Mouse (Mus musculus) intestine, embryonic 16.5 days (tissue): ENCODE measurements around the gene Capn10. TPM values are rescaled to one million over a fixed set of nuclear protein-coding genes. Genes with fewer than 3 reads are reported as not detected.

Experiments used
- ATAC-seq: fragments of 200-750 bp; cut with Nextera tagmentation; 2 replicates; pipeline ENCODE4 v1.8.0; 2017; ENCODE audit warnings: moderate TSS enrichment, moderate library complexity
- H3K27ac ChIP-seq: fragments of 300-500 bp; sonication (generic); 2 replicates; pipeline ENCODE4 v1.5.1; 2014; ENCODE audit warnings: mild to moderate bottlenecking, low read length
- H3K27me3 ChIP-seq: fragments of 300-500 bp; sonication (generic); replicated peaks from 2 replicates; pipeline ENCODE4 v1.6.1; 2014; ENCODE audit warnings: low read length, control low read depth, mixed read lengths; ENCODE audit not compliant: control insufficient read depth, insufficient read depth
- H3K36me3 ChIP-seq: fragments of 300-500 bp; sonication (generic); 2 replicates; pipeline ENCODE4 v1.6.1; 2014; ENCODE audit warnings: low read length, control low read depth; ENCODE audit not compliant: control insufficient read depth, insufficient read depth
- H3K4me1 ChIP-seq: fragments of 300-500 bp; sonication (generic); 2 replicates; pipeline ENCODE4 v1.6.1; 2014; ENCODE audit warnings: low read length, control low read depth, mixed read lengths; ENCODE audit not compliant: control insufficient read depth, insufficient read depth
- H3K4me2 ChIP-seq: fragments of 300-500 bp; sonication (generic); 2 replicates; pipeline ENCODE4 v1.6.1; 2014; ENCODE audit warnings: low read depth, low read length, control low read depth
- H3K4me3 ChIP-seq: fragments of 300-500 bp; sonication (generic); 2 replicates; pipeline ENCODE4 v1.5.1; 2014; ENCODE audit warnings: mild to moderate bottlenecking, low read length
- H3K9ac ChIP-seq: fragments of 300-500 bp; sonication (generic); 2 replicates; pipeline ENCODE4 v1.6.1; 2014; ENCODE audit warnings: low read depth, low read length
- H3K9me3 ChIP-seq: fragments of 300-500 bp; sonication (generic); 2 replicates; pipeline ENCODE4 v1.6.1; 2016; ENCODE audit warnings: low read length, control low read depth; ENCODE audit not compliant: control insufficient read depth
- WGBS: fragments of 180-500 bp; shearing (Covaris S2); extraction: QIAGEN DNeasy Blood & Tissue Kit; methylation state at CpG from one replicate; pipeline ENCODE4 v1.1.7; 2014; 5-methylcytosine and 5-hydroxymethylcytosine counted together
- polyA plus RNA-seq: library from polyadenylated mRNA; unstranded; fragments of >200 nt; fragmentation: Nextera tagmentation; extraction: Ambion mirVana; gene quantifications from 2 replicates; pipeline ENCODE4 v1.2.1, GENCODE M21; 2015

The Capn10 gene
- polyA plus RNA-seq: 31.1 and 32.1 TPM in 2 replicates

DNA sequence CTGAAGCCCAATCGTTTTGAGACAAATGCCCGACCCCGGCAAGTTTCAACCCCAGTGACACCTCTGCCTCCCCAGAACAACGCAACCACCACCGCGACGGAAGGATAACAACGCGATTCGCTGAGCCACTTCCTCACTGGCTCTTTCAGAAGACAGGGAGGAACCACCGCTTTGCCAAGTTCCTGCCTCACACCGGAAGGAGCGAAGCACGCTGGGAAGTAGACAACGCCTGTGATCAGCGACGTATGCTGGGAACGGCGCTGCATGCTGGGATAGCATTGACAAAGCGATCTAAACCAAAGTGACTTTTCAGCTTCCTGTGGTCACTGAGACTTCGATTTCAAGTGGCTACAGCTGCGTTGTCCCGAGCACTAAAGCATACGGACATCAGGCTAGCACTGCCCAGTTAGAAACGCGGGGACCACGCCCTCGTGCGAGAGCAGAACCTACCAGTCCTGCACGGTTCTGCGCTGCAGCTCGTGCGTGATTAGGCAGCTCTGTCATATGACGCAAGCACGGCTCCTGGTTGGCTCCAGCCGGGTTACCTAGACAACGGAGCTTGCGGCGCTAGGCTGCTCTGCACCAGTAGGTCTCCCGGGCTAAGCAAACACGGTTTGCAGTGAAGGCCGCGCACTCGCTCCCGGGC is at the start of gene Capn10:
Gene Capn10 (plus strand): TSS at position 195 of the 646 bp plus-strand sequence.
- H3K4me3 ChIP-seq: peak within 1 kb of the TSS; percentile 84
- no peaks in the 10 kb centered on the region for H3K36me3 ChIP-seq
- no peaks in the 10 kb centered on the region for H3K27me3 ChIP-seq
- H3K9ac ChIP-seq: peak within 1 kb of the TSS; percentile 73
- ATAC-seq: peak; percentile 98
- H3K4me1 ChIP-seq: peaks cover 28% of the 10 kb centered on the region
- WGBS: under 1% methylated on average over 45 of the region's 45 CpGs
- H3K27ac ChIP-seq: peak within 1 kb of the TSS; percentile 99
- peak within 1 kb of the TSS; percentile 89 for H3K4me2 ChIP-seq
- no peaks in the 10 kb centered on the region for H3K9me3 ChIP-seq

GRCm38 (mm10) chr1:92888901-92889655 is 45.1 kb upstream of the Capn10 start:
- H3K9ac ChIP-seq: no peak overlapping the region
- H3K4me2 ChIP-seq: no peak overlapping the region
- no peak for ATAC-seq
- no peaks in the 10 kb centered on the region for H3K9me3 ChIP-seq
- no peak overlapping the region for H3K27ac ChIP-seq
- no peaks in the 10 kb centered on the region for H3K36me3 ChIP-seq
- no peak overlapping the region for H3K4me3 ChIP-seq
- no peaks in the 10 kb centered on the region for H3K27me3 ChIP-seq
- 75% methylated on average over 7 of the region's 7 CpGs for WGBS
- no peaks in the 10 kb centered on the region for H3K4me1 ChIP-seq

DNA sequence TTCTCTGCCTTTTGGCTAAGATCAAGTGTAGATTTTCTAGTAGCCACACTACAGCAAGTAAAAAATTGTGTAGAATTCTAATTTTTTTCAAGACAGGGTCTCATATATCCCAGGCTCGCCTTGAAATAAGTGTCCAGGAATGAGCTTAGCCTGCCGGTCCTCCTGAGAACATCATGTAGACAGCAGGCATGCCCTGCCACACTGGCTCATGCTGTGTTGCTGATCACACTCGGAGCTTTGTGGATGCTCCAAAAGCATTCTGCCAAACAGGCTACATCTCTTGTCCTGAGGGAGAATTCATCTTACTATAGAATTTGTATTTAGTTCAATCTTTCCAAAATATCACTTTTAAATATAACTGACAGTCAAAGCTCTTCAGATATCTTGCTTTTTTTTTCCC is 41.4 kb upstream of the Capn10 start:
- Histone ChIP-seq H3K4me3 (no peak overlapping the region), H3K9me3 (no peaks in the 10 kb centered on the region), H3K4me2 (no peak overlapping the region), H3K4me1 (no peaks in the 10 kb centered on the region), H3K36me3 (no peaks in the 10 kb centered on the region), H3K9ac (no peak overlapping the region), H3K27ac (no peak overlapping the region), H3K27me3 (no peaks in the 10 kb centered on the region)
- WGBS: 65% methylated on average over 3 of the region's 3 CpGs
- ATAC-seq: no peak

- Histone ChIP-seq H3K4me2 (no peak overlapping the region), H3K27ac (no peak overlapping the region), H3K27me3 (no peaks in the 10 kb centered on the region), H3K9me3 (no peaks in the 10 kb centered on the region), H3K4me3 (no peak overlapping the region), H3K4me1 (no peaks in the 10 kb centered on the region), H3K9ac (no peak overlapping the region), H3K36me3 (no peaks in the 10 kb centered on the region)
- 61% methylated on average over 3 of the region's 3 CpGs for WGBS
- no peak for ATAC-seq
Observed at GRCm38 (mm10) chr1:92893896-92894295, 40.3 kb upstream of the Capn10 start.

DNA sequence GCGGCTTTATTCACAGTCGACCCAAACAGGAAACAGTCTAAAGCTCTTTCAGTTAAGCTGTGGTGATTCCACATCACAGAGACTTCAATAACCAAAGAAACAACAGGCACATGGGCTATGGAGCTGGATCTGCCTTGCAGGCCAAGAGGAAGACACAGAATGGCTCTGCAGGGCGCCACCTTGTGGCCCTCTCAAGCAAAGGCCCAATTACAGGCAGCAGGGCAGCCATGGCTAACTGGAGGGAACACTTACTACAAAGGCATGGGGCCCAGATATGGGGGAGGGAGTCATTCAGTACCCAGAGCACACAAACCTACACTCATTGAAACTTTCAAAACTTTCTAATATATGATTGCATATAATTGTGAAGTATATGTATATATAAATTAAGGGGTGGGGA is 39.1 kb upstream of the Capn10 start:
- WGBS: 16% methylated on average over 3 of the region's 3 CpGs
- ATAC-seq: peak; percentile 52; the same call in 1 of the 2 replicates
- no peaks in the 10 kb centered on the region for H3K36me3 ChIP-seq

DNA sequence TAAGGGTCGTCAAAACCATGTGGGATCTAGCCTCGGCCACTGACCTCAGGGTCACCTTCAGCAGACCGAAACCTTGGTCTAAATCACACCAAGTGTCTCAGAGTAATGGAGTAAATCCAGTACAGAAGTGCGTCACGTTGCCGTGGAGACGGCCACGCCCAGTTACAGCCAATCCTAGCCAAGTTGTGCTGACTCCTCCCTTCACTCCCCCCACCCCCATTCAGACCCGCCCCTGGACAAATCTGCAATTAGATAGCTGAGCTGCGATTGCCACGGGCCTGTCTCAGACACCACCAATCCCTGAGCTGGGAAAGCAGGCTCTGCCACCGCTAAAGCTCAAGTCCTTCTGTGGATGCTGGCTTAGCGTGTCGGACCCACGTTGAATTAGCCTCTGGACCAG is 31.4 kb upstream of the Capn10 start, which contains the start of gene Ankmy1:
Gene Ankmy1 (minus strand): TSS at position 121 of the 400 bp plus-strand sequence.
- Histone ChIP-seq H3K4me1 (peaks cover 8% of the 10 kb centered on the region), H3K36me3 (no peaks in the 10 kb centered on the region), H3K27me3 (no peaks in the 10 kb centered on the region), H3K4me3 (peak within 1 kb of the TSS; percentile 21; the same call in 1 of the 2 replicates), H3K4me2 (peak within 1 kb of the TSS; percentile 39), H3K9ac (peak within 1 kb of the TSS; percentile 32; the same call in 1 of the 2 replicates), H3K9me3 (no peaks in the 10 kb centered on the region), H3K27ac (no peak within 1 kb of the TSS)
- peak; percentile 27 for ATAC-seq
- 3% methylated on average over 15 of the region's 15 CpGs for WGBS

More for the DNA sequence above, 39.1 kb upstream of the Capn10 start:
- Histone ChIP-seq H3K4me2 (no peak overlapping the region), H3K9ac (no peak overlapping the region), H3K27me3 (no peaks in the 10 kb centered on the region), H3K4me1 (no peaks in the 10 kb centered on the region), H3K4me3 (no peak overlapping the region), H3K27ac (no peak overlapping the region), H3K9me3 (no peaks in the 10 kb centered on the region)

GRCm38 (mm10) chr1:92903627-92904026 is 30.5 kb upstream of the Capn10 start:
- H3K36me3 ChIP-seq: no peaks in the 10 kb centered on the region
- H3K9me3 ChIP-seq: no peaks in the 10 kb centered on the region
- H3K27ac ChIP-seq: no peak overlapping the region
- H3K4me2 ChIP-seq: no peak overlapping the region
- ATAC-seq: no peak
- peaks cover 11% of the 10 kb centered on the region for H3K4me1 ChIP-seq
- no peaks in the 10 kb centered on the region for H3K27me3 ChIP-seq
- 80% methylated on average over 4 of the region's 4 CpGs for WGBS
- H3K9ac ChIP-seq: no peak overlapping the region
- no peak overlapping the region for H3K4me3 ChIP-seq

DNA sequence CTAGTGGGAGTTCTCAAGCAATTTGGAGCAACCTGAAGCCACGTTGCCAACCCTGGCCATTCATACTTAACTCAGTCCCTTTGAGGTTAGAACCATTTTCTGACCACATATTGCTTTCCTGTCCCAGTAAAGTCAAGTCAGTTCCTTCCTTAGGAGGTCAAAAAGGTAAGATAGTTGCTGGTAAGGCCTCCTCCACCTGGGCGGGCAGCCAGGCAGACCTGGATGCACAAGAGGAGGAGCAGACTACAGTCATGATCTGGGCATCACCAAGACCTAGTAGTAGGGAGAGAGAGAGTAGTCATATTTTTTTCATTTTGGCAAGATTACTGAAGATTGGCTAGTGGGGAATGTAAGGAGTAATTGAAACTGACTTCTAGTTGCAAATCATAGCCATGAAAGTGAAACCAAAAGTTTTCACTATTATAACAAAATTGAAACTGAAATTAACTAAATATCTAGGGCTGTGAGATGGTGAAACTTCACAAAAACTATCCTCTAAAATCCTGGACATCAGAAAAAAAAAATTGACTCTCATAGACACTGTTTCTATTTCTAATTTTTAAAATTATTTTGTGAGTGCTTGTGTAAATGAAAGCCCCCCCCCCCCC is 28.4 kb upstream of the Capn10 start:
- no peak for ATAC-seq
- no peaks in the 10 kb centered on the region for H3K27me3 ChIP-seq
- no peak overlapping the region for H3K4me2 ChIP-seq
- no peak overlapping the region for H3K27ac ChIP-seq
- no peaks in the 10 kb centered on the region for H3K9me3 ChIP-seq
- H3K36me3 ChIP-seq: no peaks in the 10 kb centered on the region
- no peak overlapping the region for H3K9ac ChIP-seq
- H3K4me3 ChIP-seq: no peak overlapping the region
- 85% methylated on average over 2 of the region's 2 CpGs for WGBS
- H3K4me1 ChIP-seq: peaks cover 21% of the 10 kb centered on the region
